Mouse (Mus musculus) cortical plate, adult 2 months (tissue): ENCODE measurements around the gene Lkaaear1.

Experiments
- CTCF ChIP-seq: fragments of 200-500 bp; IDR thresholded peaks from 2 replicates; pipeline ENCODE4 v1.5.1; 2011; ENCODE audit warnings: mild to moderate bottlenecking, control low read depth, low read length; ENCODE audit not compliant: insufficient read depth; ENCODE audit errors: extremely low read depth
- POLR2A ChIP-seq: fragments of 200-500 bp; IDR thresholded peaks from 2 replicates; pipeline ENCODE4 v1.6.1; 2011; ENCODE audit warnings: mild to moderate bottlenecking, low read length, control low read depth; ENCODE audit not compliant: insufficient read depth; ENCODE audit errors: extremely low read depth

- TF ChIP-seq POLR2A = no peak
- no peak for TF ChIP-seq CTCF
Observed at GRCm38 (mm10) chr2:181658528-181658927, 39.7 kb downstream of the Lkaaear1 start.
